Mouse (Mus musculus): ENCODE results near the gene Gnao1.

DNA sequence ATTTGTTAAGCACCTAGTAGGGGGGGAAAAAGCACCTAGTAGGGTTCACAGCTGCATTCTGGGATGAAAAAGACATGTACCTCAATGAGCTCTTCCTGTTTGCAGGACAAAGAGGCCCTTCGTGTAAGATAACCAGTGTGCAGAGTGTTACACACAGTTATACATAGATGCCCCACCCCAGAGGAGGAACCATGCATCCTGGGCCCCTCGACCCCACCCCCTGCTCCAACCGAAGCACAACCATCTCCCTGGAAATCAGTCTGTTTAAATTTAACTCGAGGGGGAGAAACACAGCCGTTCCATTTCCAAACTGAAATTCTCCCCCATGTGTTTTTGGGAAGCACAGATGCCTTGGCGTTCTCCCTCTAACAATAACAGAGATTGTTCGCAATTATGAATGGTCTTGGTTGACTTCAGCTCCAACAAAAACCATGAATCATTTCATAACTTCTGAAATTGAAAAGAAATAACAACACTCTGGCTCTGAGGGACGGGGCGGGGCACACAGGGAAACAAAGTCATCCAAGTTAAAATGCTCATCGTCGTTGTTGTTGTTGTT, 42.4 kb downstream of the Gnao1 start:
- TF ChIP-seq CTCF (IDR thresholded peaks at IDR 0.05; ENCODE audit: insufficient read depth, low read depth, low read length): no peak
- TF ChIP-seq POLR2A (IDR thresholded peaks at IDR 0.05; ENCODE audit: insufficient read depth, low read depth, low read length): no peak

Data from olfactory bulb, adult 2 months (tissue).